Mouse (Mus musculus): ENCODE results near the gene Efcab9. TPM values are rescaled to one million over a fixed set of nuclear protein-coding genes. Genes with fewer than 3 reads are reported as not detected.

Gene Efcab9
- polyA plus RNA-seq, 1 experiment from 2014 or later, result 0.27 TPM

DNA sequence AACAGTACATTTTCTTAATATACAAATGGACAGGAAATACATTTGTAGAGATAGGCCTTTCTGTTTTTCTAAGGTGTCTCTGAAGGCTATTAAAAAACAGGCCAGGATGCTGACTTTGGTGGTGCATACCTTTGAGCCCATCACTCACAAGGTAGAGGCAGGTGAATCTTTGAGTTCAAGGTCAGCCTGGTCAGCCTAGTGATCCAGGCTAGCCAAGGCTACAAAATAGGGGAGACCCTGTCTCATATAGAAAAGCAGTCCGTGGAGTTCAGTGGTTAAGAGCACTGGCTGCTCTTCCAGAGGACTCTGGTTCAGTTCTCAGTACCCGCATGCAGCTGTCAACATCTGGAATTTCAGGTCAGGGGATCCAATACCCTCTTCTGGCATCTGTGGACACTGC is 28.2 kb downstream of the Efcab9 start:
- Histone ChIP-seq H3K4me2 (no peak overlapping the region), H3K9me3 (replicated peaks; ENCODE audit: control insufficient read depth, low read length) (no peaks in the 10 kb centered on the region), H3K36me3 (ENCODE audit: control insufficient read depth, insufficient read depth, low read length) (no peaks in the 10 kb centered on the region), H3K9ac (ENCODE audit: low read depth, low read length) (no peak overlapping the region), H3K27ac (ENCODE audit: low read depth, low read length) (no peak overlapping the region), H3K4me3 (ENCODE audit: low read depth, low read length) (no peak overlapping the region), H3K27me3 (ENCODE audit: control insufficient read depth, insufficient read depth, low read length) (no peaks in the 10 kb centered on the region), H3K4me1 (ENCODE audit: control insufficient read depth, insufficient read depth, low read length) (no peaks in the 10 kb centered on the region)
- no peak for ATAC-seq (replicated peaks; ENCODE audit: insufficient number of reproducible peaks, low FRiP score, low TSS enrichment)
- WGBS (ENCODE audit: insufficient replicate concordance), result 95% methylated on average over 2 of the region's 2 CpGs

DNA sequence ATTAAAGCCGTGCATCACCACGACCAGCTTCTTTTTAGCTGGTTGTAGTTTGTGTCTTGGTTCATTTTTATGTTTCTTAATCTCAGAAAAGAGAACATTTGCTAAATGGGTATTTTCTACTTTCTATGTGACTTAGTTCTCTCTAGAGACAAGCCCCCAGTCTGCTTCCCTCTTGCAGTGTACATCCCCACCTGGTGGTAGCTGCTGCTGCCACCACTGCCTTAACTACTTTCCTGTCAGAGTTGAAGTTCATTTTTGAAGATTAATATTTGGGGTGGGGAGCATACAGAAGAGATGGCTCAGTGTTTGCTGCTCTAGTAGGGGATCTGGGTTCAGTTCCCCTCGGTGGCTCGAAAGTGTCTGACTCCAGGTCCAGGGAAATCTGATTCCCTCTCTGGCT is 31.9 kb downstream of the Efcab9 start:
- no peak overlapping the region for H3K4me3 ChIP-seq (ENCODE audit: low read depth, low read length)
- no peaks in the 10 kb centered on the region for H3K9me3 ChIP-seq (replicated peaks; ENCODE audit: control insufficient read depth, low read length)
- H3K9ac ChIP-seq (ENCODE audit: low read depth, low read length), result no peak overlapping the region
- H3K36me3 ChIP-seq (ENCODE audit: control insufficient read depth, insufficient read depth, low read length), result no peaks in the 10 kb centered on the region
- no peak overlapping the region for H3K27ac ChIP-seq (ENCODE audit: low read depth, low read length)
- no peaks in the 10 kb centered on the region for H3K4me1 ChIP-seq (ENCODE audit: control insufficient read depth, insufficient read depth, low read length)
- WGBS (ENCODE audit: insufficient replicate concordance), result 82% methylated on average over 4 of the region's 4 CpGs
- no peak overlapping the region for H3K4me2 ChIP-seq
- no peaks in the 10 kb centered on the region for H3K27me3 ChIP-seq (ENCODE audit: control insufficient read depth, insufficient read depth, low read length)
- ATAC-seq (replicated peaks; ENCODE audit: insufficient number of reproducible peaks, low FRiP score, low TSS enrichment), result no peak

DNA sequence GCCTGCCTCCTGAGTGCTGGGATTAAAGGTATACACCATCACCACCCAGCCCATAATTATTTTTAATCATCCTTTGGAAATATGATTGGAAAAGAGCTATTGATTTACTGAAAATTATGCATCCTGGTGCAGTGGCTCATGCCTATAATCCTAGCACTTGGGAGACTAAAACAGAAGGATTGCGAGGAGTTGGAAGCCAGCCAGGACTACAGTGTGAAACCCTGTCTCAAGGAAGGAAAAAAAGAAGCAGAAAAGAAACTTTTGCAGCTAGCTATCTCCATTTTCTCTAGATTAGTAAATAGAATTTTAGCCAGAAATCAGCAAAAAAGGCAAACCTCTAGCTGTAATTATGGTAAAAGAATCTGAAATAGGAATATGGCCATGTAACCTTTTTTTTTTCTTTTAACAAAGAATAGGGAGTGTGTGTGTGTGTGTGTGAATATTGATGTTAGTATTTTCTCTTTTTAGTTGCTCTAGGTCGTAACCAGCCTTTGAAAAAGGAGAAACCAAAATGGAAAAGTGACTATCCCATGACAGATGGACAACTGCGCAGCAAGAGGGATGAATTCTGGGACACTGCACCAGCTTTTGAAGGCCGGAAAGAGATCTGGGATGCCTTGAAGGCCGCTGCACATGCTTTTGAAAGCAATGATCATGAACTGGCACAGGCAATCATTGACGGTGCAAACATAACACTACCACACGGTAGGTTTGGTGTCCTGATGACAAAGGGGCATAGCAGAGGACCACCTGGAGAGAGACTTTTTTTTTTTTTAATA is 32.9 kb downstream of the Efcab9 start:
- Histone ChIP-seq H3K27ac (ENCODE audit: low read depth, low read length) (no peak overlapping the region), H3K4me2 (no peak overlapping the region), H3K4me3 (ENCODE audit: low read depth, low read length) (no peak overlapping the region), H3K9ac (ENCODE audit: low read depth, low read length) (no peak overlapping the region), H3K27me3 (ENCODE audit: control insufficient read depth, insufficient read depth, low read length) (no peaks in the 10 kb centered on the region), H3K4me1 (ENCODE audit: control insufficient read depth, insufficient read depth, low read length) (no peaks in the 10 kb centered on the region), H3K9me3 (replicated peaks; ENCODE audit: control insufficient read depth, low read length) (no peaks in the 10 kb centered on the region), H3K36me3 (ENCODE audit: control insufficient read depth, insufficient read depth, low read length) (no peaks in the 10 kb centered on the region)
- no peak for ATAC-seq (replicated peaks; ENCODE audit: insufficient number of reproducible peaks, low FRiP score, low TSS enrichment)
- 90% methylated on average over 7 of the region's 7 CpGs for WGBS (ENCODE audit: insufficient replicate concordance)

DNA sequence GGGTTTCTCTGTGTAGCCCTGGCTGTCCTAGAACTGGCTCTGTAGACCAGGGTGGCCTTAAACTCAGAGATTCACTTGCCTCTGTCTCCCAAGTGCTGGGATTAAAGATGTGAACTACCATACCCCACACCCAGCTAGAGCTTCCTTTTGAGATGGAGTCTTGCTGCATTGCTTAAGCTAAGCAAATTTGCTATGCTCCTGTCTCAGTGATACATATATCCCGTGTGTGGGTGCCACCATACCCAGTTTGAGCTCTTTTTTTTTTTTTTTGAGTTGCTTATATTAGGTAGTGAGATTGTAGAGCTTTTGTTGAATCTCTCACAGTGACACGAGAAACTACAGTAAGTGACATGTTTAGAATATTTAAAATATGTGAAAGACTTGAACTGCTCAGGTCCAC is 36.6 kb downstream of the Efcab9 start:
- no peaks in the 10 kb centered on the region for H3K27me3 ChIP-seq (ENCODE audit: control insufficient read depth, insufficient read depth, low read length)
- no peaks in the 10 kb centered on the region for H3K36me3 ChIP-seq (ENCODE audit: control insufficient read depth, insufficient read depth, low read length)
- peaks cover 9% of the 10 kb centered on the region for H3K4me1 ChIP-seq (ENCODE audit: control insufficient read depth, insufficient read depth, low read length)
- 79% methylated on average over 2 of the region's 2 CpGs for WGBS (ENCODE audit: insufficient replicate concordance)
- no peak overlapping the region for H3K4me2 ChIP-seq
- H3K9me3 ChIP-seq (replicated peaks; ENCODE audit: control insufficient read depth, low read length), result no peaks in the 10 kb centered on the region
- no peak overlapping the region for H3K9ac ChIP-seq (ENCODE audit: low read depth, low read length)
- ATAC-seq (replicated peaks; ENCODE audit: insufficient number of reproducible peaks, low FRiP score, low TSS enrichment), result no peak
- no peak overlapping the region for H3K4me3 ChIP-seq (ENCODE audit: low read depth, low read length)
- no peak overlapping the region for H3K27ac ChIP-seq (ENCODE audit: low read depth, low read length)

DNA sequence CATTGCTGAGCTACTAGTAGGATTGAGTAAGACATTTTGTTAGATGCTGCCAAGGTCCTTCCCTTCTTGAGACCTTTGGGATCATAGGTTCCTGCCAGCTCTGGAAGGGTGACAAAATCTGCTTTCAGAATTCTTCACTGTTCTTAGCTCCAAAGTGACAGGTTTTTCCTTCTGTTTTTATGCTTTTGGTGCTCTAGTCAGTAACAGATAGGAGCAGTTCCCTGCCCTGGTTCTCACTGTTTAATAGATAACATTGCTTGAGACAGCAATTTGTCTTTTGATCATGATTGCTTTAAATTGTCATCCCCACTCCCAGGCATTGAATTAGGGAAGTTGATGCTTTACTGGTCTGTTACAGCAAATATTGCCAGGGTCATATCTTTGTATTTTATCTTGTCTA is 38.6 kb downstream of the Efcab9 start:
- Histone ChIP-seq H3K27me3 (ENCODE audit: control insufficient read depth, insufficient read depth, low read length) (no peaks in the 10 kb centered on the region), H3K9ac (ENCODE audit: low read depth, low read length) (no peak overlapping the region), H3K27ac (ENCODE audit: low read depth, low read length) (no peak overlapping the region), H3K36me3 (ENCODE audit: control insufficient read depth, insufficient read depth, low read length) (no peaks in the 10 kb centered on the region), H3K4me3 (ENCODE audit: low read depth, low read length) (no peak overlapping the region), H3K4me1 (ENCODE audit: control insufficient read depth, insufficient read depth, low read length) (peaks cover 26% of the 10 kb centered on the region), H3K4me2 (no peak overlapping the region), H3K9me3 (replicated peaks; ENCODE audit: control insufficient read depth, low read length) (no peaks in the 10 kb centered on the region)
- ATAC-seq (replicated peaks; ENCODE audit: insufficient number of reproducible peaks, low FRiP score, low TSS enrichment), result no peak

DNA sequence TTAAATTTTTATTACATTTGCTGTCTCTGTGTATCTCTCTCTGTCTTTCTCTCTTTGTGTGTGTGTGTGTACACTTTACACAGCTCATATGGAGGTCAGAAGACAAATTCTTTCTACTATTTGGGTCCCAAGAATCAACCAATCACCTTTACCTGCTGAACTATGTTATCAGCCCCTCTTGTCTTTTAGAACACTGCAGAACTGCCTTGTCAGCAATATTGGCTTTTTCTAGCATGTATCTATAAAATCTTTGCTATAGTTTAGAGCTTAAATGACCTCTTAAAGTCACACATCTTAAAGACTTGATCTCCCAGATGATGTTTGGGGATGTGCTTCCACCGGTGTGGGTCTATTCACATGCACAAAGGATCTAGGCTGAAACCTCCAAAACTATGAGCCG is 40.8 kb downstream of the Efcab9 start:
- no peaks in the 10 kb centered on the region for H3K27me3 ChIP-seq (ENCODE audit: control insufficient read depth, insufficient read depth, low read length)
- no peak for ATAC-seq (replicated peaks; ENCODE audit: insufficient number of reproducible peaks, low FRiP score, low TSS enrichment)
- no peak overlapping the region for H3K4me2 ChIP-seq
- no peaks in the 10 kb centered on the region for H3K9me3 ChIP-seq (replicated peaks; ENCODE audit: control insufficient read depth, low read length)
- peaks cover 31% of the 10 kb centered on the region for H3K4me1 ChIP-seq (ENCODE audit: control insufficient read depth, insufficient read depth, low read length)
- H3K36me3 ChIP-seq (ENCODE audit: control insufficient read depth, insufficient read depth, low read length), result no peaks in the 10 kb centered on the region
- WGBS (ENCODE audit: insufficient replicate concordance), result 93% methylated on average over 2 of the region's 2 CpGs
- H3K9ac ChIP-seq (ENCODE audit: low read depth, low read length), result no peak overlapping the region
- no peak overlapping the region for H3K27ac ChIP-seq (ENCODE audit: low read depth, low read length)
- H3K4me3 ChIP-seq (ENCODE audit: low read depth, low read length), result no peak overlapping the region

DNA sequence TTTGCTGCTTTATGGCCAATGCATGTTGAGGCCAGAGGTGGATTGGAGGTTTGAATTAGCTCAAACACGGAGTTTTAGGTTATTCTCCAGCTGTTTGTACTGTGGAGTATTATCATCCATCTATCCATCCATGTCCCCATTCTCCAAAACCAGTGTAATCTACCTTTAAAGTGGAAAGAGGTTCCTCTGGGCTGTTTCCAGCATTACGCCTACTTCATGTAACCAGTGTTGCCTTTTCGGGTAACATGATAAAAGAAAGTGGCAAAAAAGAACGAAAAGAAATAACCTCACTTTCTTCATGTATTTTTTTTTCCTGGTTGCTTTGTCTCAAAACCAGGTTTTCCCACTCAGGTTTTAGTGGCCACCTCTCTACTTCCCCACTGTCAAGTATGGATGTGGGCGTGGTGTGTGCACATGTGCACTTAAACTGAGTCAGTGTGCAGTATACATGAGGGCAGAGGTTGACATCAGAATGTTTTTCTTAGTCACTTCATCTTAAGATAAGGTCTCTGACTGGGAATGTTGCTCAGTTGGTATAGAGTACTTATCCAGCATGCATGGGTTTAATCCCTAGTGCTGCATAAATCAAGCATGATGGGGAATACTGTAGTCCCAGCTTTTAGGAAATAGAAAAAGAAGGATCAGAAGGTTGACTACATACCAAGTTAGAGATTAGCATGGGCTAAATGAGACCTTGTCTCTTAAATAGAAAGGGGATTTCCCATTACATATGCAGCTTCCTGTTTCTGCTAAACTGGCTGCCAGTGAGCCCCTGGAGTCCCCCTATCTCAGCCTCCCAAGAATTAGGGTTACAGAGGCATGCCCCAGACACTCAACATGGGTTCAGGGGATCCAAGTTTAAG is 42.8 kb downstream of the Efcab9 start:
- peaks cover 31% of the 10 kb centered on the region for H3K4me1 ChIP-seq (ENCODE audit: control insufficient read depth, insufficient read depth, low read length)
- H3K4me3 ChIP-seq (ENCODE audit: low read depth, low read length), result no peak overlapping the region
- WGBS (ENCODE audit: insufficient replicate concordance), result 76% methylated on average over 5 of the region's 5 CpGs
- H3K9me3 ChIP-seq (replicated peaks; ENCODE audit: control insufficient read depth, low read length), result no peaks in the 10 kb centered on the region
- no peak for ATAC-seq (replicated peaks; ENCODE audit: insufficient number of reproducible peaks, low FRiP score, low TSS enrichment)
- H3K27me3 ChIP-seq (ENCODE audit: control insufficient read depth, insufficient read depth, low read length), result no peaks in the 10 kb centered on the region
- peak overlapping the region; percentile 22; the same call in 1 of the 2 replicates for H3K27ac ChIP-seq (ENCODE audit: low read depth, low read length)
- H3K9ac ChIP-seq (ENCODE audit: low read depth, low read length), result no peak overlapping the region
- H3K36me3 ChIP-seq (ENCODE audit: control insufficient read depth, insufficient read depth, low read length), result no peaks in the 10 kb centered on the region
- H3K4me2 ChIP-seq, result no peak overlapping the region

DNA sequence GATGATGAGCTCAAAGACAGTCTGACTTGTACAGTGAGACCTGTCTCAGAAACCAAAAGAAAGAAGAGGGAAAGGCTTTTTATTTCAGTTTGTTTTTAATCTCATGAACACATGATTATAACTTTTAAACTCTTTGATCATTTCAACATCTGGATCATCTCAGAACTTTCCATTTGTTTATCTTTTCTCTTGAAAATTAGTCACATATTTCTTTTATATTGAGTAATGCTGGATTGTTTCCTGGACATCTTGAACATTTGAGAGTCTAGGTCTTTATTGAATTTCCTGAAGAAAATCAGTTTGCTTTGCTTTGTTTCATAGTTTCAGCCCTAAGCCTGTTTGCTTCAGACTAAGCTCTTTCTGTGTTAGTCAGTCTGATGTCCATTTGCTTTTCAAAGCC is 43.5 kb downstream of the Efcab9 start:
- Histone ChIP-seq H3K4me3 (ENCODE audit: low read depth, low read length) (no peak overlapping the region), H3K4me1 (ENCODE audit: control insufficient read depth, insufficient read depth, low read length) (peaks cover 31% of the 10 kb centered on the region), H3K27ac (ENCODE audit: low read depth, low read length) (no peak overlapping the region), H3K9ac (ENCODE audit: low read depth, low read length) (no peak overlapping the region), H3K36me3 (ENCODE audit: control insufficient read depth, insufficient read depth, low read length) (no peaks in the 10 kb centered on the region), H3K9me3 (replicated peaks; ENCODE audit: control insufficient read depth, low read length) (no peaks in the 10 kb centered on the region), H3K4me2 (no peak overlapping the region), H3K27me3 (ENCODE audit: control insufficient read depth, insufficient read depth, low read length) (no peaks in the 10 kb centered on the region)
- no peak for ATAC-seq (replicated peaks; ENCODE audit: insufficient number of reproducible peaks, low FRiP score, low TSS enrichment)

All from heart, embryonic 11.5 days (tissue).